ENCODE assay signal across 9 mouse cellular contexts in genomic region chr12:102708220-102708619, GRCm38 (mm10). TPM values are rescaled to one million over a fixed set of nuclear protein-coding genes. Genes with fewer than 3 reads are reported as not detected.
A peak's percentile ranks its signal among the peaks of the same experiment; 100 is the strongest.
DNase-seq lines count a peak whose midpoint lies in the region; ATAC-seq and TF ChIP-seq lines count a peak whose summit lies in the region.
"Had no signal": no experiment of that assay in that cellular context is flagged by ENCODE, and none has a peak within 500 bp of the region (broad histone marks: within the 10 kb centered on the region; RNA-seq: fewer than 3 reads in every experiment).

No protein-coding gene starts in this region.

- H3K79me2 ChIP-seq in CH12.LX (replicated peaks; ENCODE audit: control insufficient read depth, extremely low read depth, insufficient read depth, poor library complexity, severe bottlenecking): no peaks in the 10 kb centered on the region; the same call in 1 of the 2 replicates

- peak; percentile 66 for TF ChIP-seq RAD21 in CH12.LX (IDR thresholded peaks at IDR 0.05; ENCODE audit: low read depth, low read length)

- POLR2A ChIA-PET in Patski (lab: Charles Lee): interaction anchor here (1.2 kb wide), 1 partner anchor 9 kb away, joined by 3 read pairs; no protein-coding TSS in a partner anchor

- ATAC-seq in Patski: peak; percentile 17
- no peak for ATAC-seq in heart, embryonic 16.5 days (replicated peaks; ENCODE audit: extremely low read depth, insufficient read depth, low FRiP score)

- TF ChIP-seq EP300 in CH12.LX (IDR thresholded peaks at IDR 0.05; ENCODE audit: low read length): no peak

- H3K27ac ChIP-seq in CH12.LX (ENCODE audit: insufficient read depth, low read depth): no peak overlapping the region
- H3K27ac ChIP-seq in heart, embryonic 16.5 days (ENCODE audit: low read length): peak overlapping the region; percentile 34; the same call in 1 of the 2 replicates

- dilution Hi-C loops in CH12.LX (cut with MboI; ENCODE audit: extremely low pct_ligation_motif_present, extremely low pct_unique_long_range_greater_than_20kb, low sequenced_read_pairs): no loop called here

- no peaks in the 10 kb centered on the region for H3K9me3 ChIP-seq in CH12.LX (replicated peaks; ENCODE audit: low read length)
- no peaks in the 10 kb centered on the region for H3K9me3 ChIP-seq in heart, embryonic 16.5 days (replicated peaks; ENCODE audit: control insufficient read depth, low read length)

- in situ Hi-C loops in CH12.LX (cut with MboI; ENCODE audit: low pct_ligation_motif_present, low pct_unique_long_range_greater_than_20kb, low sequenced_read_pairs): loop anchor here (5.0 kb wide), 2 partner anchors 131 to 181 kb away; no protein-coding TSS in a partner anchor
- in situ Hi-C loops in Patski (cut with MboI; ENCODE audit: low pct_unique_long_range_greater_than_20kb): loop anchor here (5.0 kb wide), 3 partner anchors 71 to 181 kb away; no protein-coding TSS in a partner anchor

- peak; percentile 50 to 67 for DNase-seq in kidney, postnatal 4 days
- DNase-seq in kidney, adult 18-20 months: no peak
- DNase-seq in CH12.LX (ENCODE audit: extremely low read depth) (no peak), Patski (ENCODE audit: low read depth, low spot score) (no peak)
- no peak for DNase-seq in left cerebral cortex, postnatal 25 days (ENCODE audit: low spot score in 2 of 2)
- no peak for DNase-seq in spleen, postnatal 36 days (ENCODE audit: low spot score in 2 of 2)
- DNase-seq: lung, embryonic 14.5 days; spleen, adult 18-20 months had no signal

- TF ChIP-seq POLR2A in CH12.LX (IDR thresholded peaks at IDR 0.05; ENCODE audit: low read depth, low read length): no peak

- no peak overlapping the region for H3K4me2 ChIP-seq in CH12.LX (ENCODE audit: insufficient read depth, low read depth, poor library complexity, severe bottlenecking)
- peak overlapping the region; percentile 58 for H3K4me2 ChIP-seq in heart, embryonic 16.5 days (ENCODE audit: low read depth, low read length)
- H3K4me2 ChIP-seq: lung, embryonic 14.5 days had no signal

- H3K36me3 ChIP-seq in CH12.LX (replicated peaks in 1 of 2; ENCODE audit: control insufficient read depth in 1 of 2, insufficient read depth in 1 of 2, low read length in 1 of 2): no peaks in the 10 kb centered on the region
- no peaks in the 10 kb centered on the region for H3K36me3 ChIP-seq in heart, embryonic 16.5 days (ENCODE audit: control insufficient read depth, insufficient read depth)

- intact Hi-C loops in left cerebral cortex, postnatal 25 days (cut with DNase I): no loop called here

- peaks cover 1% of the 10 kb centered on the region for H3K27me3 ChIP-seq in CH12.LX (replicated peaks)
- no peaks in the 10 kb centered on the region for H3K27me3 ChIP-seq in Patski
- H3K27me3 ChIP-seq in heart, embryonic 16.5 days (ENCODE audit: control insufficient read depth, insufficient read depth, low read length): no peaks in the 10 kb centered on the region

- 29% methylated on average over 11 of the region's 11 CpGs for WGBS in heart, embryonic 16.5 days

- CTCF ChIA-PET in Patski (lab: Charles Lee): interaction anchor here (0.9 to 1.5 kb wide), 6 partner anchors 12 to 182 kb away, joined by 3 to 5 read pairs (median 4); no protein-coding TSS in a partner anchor

- no peak overlapping the region for H3K4me3 ChIP-seq in CH12.LX (replicated peaks in 1 of 3; ENCODE audit: low read depth in 2 of 3, low read length in 2 of 3, poor library complexity in 1 of 3)
- H3K4me3 ChIP-seq in heart, embryonic 16.5 days (ENCODE audit: low read length): peak overlapping the region; percentile 26

- peaks cover 0 to 12% of the 10 kb centered on the region in 2 experiments; a peak in 2 of 4 replicates for H3K4me1 ChIP-seq in CH12.LX (ENCODE audit: control insufficient read depth in 1 of 2, insufficient read depth in 2 of 2)
- peaks cover 15% of the 10 kb centered on the region for H3K4me1 ChIP-seq in heart, embryonic 16.5 days (ENCODE audit: control insufficient read depth, insufficient read depth, low read length)

- TF ChIP-seq CTCF in CH12.LX (conservative IDR thresholded peaks at IDR 0.05 in 1 of 2, IDR thresholded peaks at IDR 0.05 in 1 of 2; ENCODE audit: low read depth in 2 of 2, low read length in 2 of 2) (peak in 1 of 2 experiments; percentile 70; a peak in 2 of 4 replicates), Patski (IDR thresholded peaks at IDR 0.05) (no peak)

- H3K9ac ChIP-seq in CH12.LX (ENCODE audit: insufficient read depth, low read depth): no peak overlapping the region
- peak overlapping the region; percentile 47; the same call in 1 of the 2 replicates for H3K9ac ChIP-seq in heart, embryonic 16.5 days (ENCODE audit: low read length)
- H3K9ac ChIP-seq: lung, embryonic 14.5 days had no signal

TF ChIP-seq in CH12.LX, 34 proteins besides CTCF, POLR2A, EP300 and RAD21:
- TF ChIP-seq PAX5 (IDR thresholded peaks at IDR 0.05; ENCODE audit: low read length) (no peak), MXI1 (IDR thresholded peaks at IDR 0.05; ENCODE audit: low read depth, low read length) (no peak), SMC3 (IDR thresholded peaks at IDR 0.05; ENCODE audit: low read depth, low read length) (peak; percentile 70), BHLHE40 (IDR thresholded peaks at IDR 0.05; ENCODE audit: low read depth, low read length) (no peak)
TF ChIP-seq in CH12.LX: peak in this region for 1.

RNA-seq across cellular contexts. Expression of gene Itpk1, which starts 3.5 kb away (rescaled TPM):
- total RNA-seq in CH12.LX (2012; rRNA removed) (16.0 and 19.2 TPM in 2 replicates), CH12.LX (2014; rRNA removed) (12.8 and 14.0 TPM in 2 replicates)
- polyA plus RNA-seq in CH12.LX (2012; ENCODE audit: insufficient read length, low read depth) (24.3 and 25.1 TPM in 2 replicates), Patski (2021) (22.9 TPM)
- 7.2 and 8.8 TPM in 2 replicates for polyA plus RNA-seq in heart, embryonic 16.5 days (2015; fragmentation: Nextera tagmentation; extraction: Ambion mirVana)
- 10 to 100 TPM; 63.9 to 70.2 TPM for total RNA-seq in left cerebral cortex, postnatal 25 days (2021)

RNA-seq across cellular contexts. Expression of gene Moap1, which starts 35.2 kb away (rescaled TPM):
- total RNA-seq in CH12.LX (2012; rRNA removed) (7.1 and 7.9 TPM in 2 replicates), CH12.LX (2014; rRNA removed) (5.5 and 12.7 TPM in 2 replicates)
- polyA plus RNA-seq in CH12.LX (2012; ENCODE audit: insufficient read length, low read depth) (6.1 and 15.4 TPM in 2 replicates), Patski (2021) (13.3 TPM)
- 19.0 and 19.5 TPM in 2 replicates for polyA plus RNA-seq in heart, embryonic 16.5 days (2015; fragmentation: Nextera tagmentation; extraction: Ambion mirVana)
- 10 to 100 TPM; 31.6 to 39.3 TPM for total RNA-seq in left cerebral cortex, postnatal 25 days (2021)

RNA-seq across cellular contexts. Expression of gene Tmem251, which starts 35.3 kb away (rescaled TPM):
- total RNA-seq in CH12.LX (2012; rRNA removed): 3.9 and 7.2 TPM in 2 replicates
- 10.9 and 11.1 TPM in 2 replicates for total RNA-seq in CH12.LX (2014; rRNA removed)
- polyA plus RNA-seq in CH12.LX (2012; ENCODE audit: insufficient read length, low read depth): 13.9 and 14.6 TPM in 2 replicates
- polyA plus RNA-seq in Patski (2021): 6.5 TPM
- polyA plus RNA-seq in heart, embryonic 16.5 days (2015; fragmentation: Nextera tagmentation; extraction: Ambion mirVana): 7.7 and 8.3 TPM in 2 replicates
- 1 to 10 TPM; 6.0 to 6.4 TPM for total RNA-seq in left cerebral cortex, postnatal 25 days (2021)

RNA-seq across cellular contexts. Expression of gene Gm28051, which starts 49.3 kb away (rescaled TPM):
- total RNA-seq in CH12.LX (2012; rRNA removed): not detected in 2 replicates
- not detected in 2 replicates for total RNA-seq in CH12.LX (2014; rRNA removed)
- polyA plus RNA-seq in CH12.LX (2012; ENCODE audit: insufficient read length, low read depth): not detected in 2 replicates
- polyA plus RNA-seq in Patski (2021): not detected
- not detected in 2 replicates for polyA plus RNA-seq in heart, embryonic 16.5 days (2015; fragmentation: Nextera tagmentation; extraction: Ambion mirVana)
- not detected for total RNA-seq in left cerebral cortex, postnatal 25 days (2021)
- polyA plus RNA-seq: lung, embryonic 14.5 days had no signal

RNA-seq across cellular contexts. Expression of gene Gon7, which starts 49.4 kb away (rescaled TPM):
- total RNA-seq in CH12.LX (2012; rRNA removed) (20.9 and 27.4 TPM in 2 replicates), CH12.LX (2014; rRNA removed) (30.0 and 33.6 TPM in 2 replicates)
- polyA plus RNA-seq in CH12.LX (2012; ENCODE audit: insufficient read length, low read depth) (19.6 and 21.1 TPM in 2 replicates), Patski (2021) (14.6 TPM)
- 20.0 and 27.2 TPM in 2 replicates for polyA plus RNA-seq in heart, embryonic 16.5 days (2015; fragmentation: Nextera tagmentation; extraction: Ambion mirVana)
- total RNA-seq in left cerebral cortex, postnatal 25 days (2021): 10 to 100 TPM; 16.9 to 18.2 TPM

Comparison
In these comparisons a context has a peak if more than half of its experiments do, and no peak if none do; other contexts are left out.
1. DNase-seq: peak in kidney, postnatal 4 days (2 of 2); none in kidney, adult 18-20 months (single experiment), CH12.LX (single experiment), Patski (single experiment), left cerebral cortex, postnatal 25 days (0 of 2) and spleen, postnatal 36 days (0 of 2).